Mouse (Mus musculus): Measurements from ENCODE around the gene Slc16a12. TPM values are rescaled to one million over a fixed set of nuclear protein-coding genes. Genes with fewer than 3 reads are reported as not detected.
A peak's percentile ranks its signal among the peaks of the same experiment; 100 is the strongest.
"Not testable (repeated sequence)": the region's sequence is repeated elsewhere in the genome, so short reads cannot be mapped to it uniquely, and the experiment has no call there.

The Slc16a12 gene
- total and polyA plus RNA-seq, 2 experiments from 2014 or later, result 7.2 to 10.3 TPM

DNA sequence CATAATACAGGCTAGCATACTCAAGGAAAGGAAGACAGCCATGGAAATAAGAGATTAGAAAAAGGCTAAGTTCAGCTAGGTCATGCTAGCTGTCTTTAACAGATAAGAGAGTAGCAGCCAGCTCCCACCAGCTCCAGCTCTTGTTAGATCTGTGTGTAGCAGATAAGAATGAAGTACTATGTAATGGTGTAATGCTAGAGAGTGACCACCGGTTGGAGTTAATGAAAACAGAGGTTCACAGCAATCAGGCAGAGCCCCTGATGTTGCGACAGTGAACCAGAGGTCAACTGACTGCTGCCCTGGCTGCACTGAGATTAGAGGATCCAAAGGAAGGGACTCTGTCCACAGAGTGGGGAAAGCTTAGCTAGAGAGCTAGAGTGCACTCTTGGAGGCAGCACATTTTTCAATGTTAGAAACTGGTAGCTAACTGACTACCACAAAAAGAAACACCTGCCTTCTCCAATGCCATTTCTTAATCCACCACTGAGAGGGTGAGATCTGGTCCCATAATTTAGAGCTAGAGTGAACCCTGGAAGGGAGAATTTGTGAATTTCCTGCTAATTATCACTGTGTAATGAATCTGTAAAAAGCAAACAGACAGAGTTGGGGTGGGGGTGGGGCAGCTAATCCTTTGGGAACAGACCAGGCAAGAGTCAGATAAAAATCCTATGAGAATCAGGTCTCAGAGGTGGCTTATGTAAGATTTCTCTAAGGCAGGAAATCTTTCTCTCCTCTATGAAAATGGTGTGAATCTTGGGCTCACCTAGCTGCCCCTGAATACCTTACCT lies 90.4 kb downstream of the Slc16a12 start:
- Histone ChIP-seq H3K4me3 (ENCODE audit: low read depth, low read length) (no peak overlapping the region), H3K27ac (ENCODE audit: low read depth) (no peak overlapping the region), H3K9ac (replicated peaks; ENCODE audit: low read depth, low read length) (no peak overlapping the region), H3K4me1 (ENCODE audit: control insufficient read depth, insufficient read depth) (peaks cover 9% of the 10 kb centered on the region; the same call in 1 of the 2 replicates), H3K36me3 (replicated peaks; ENCODE audit: control insufficient read depth, insufficient read depth, low read length) (no peaks in the 10 kb centered on the region), H3K9me3 (replicated peaks; ENCODE audit: control insufficient read depth, low read length) (no peaks in the 10 kb centered on the region), H3K4me2 (ENCODE audit: low read depth, low read length) (no peak overlapping the region), H3K27me3 (ENCODE audit: control insufficient read depth, insufficient read depth, low read length) (no peaks in the 10 kb centered on the region)
- 13% methylated on average over 2 of the region's 2 CpGs for WGBS
- TF ChIP-seq EP300 (IDR thresholded peaks at IDR 0.05; ENCODE audit: low read depth), result no peak
- DNase-seq (ENCODE audit: low spot score), result no peak
- ATAC-seq (ENCODE audit: insufficient read depth, low read depth), result peak; percentile 60

DNA sequence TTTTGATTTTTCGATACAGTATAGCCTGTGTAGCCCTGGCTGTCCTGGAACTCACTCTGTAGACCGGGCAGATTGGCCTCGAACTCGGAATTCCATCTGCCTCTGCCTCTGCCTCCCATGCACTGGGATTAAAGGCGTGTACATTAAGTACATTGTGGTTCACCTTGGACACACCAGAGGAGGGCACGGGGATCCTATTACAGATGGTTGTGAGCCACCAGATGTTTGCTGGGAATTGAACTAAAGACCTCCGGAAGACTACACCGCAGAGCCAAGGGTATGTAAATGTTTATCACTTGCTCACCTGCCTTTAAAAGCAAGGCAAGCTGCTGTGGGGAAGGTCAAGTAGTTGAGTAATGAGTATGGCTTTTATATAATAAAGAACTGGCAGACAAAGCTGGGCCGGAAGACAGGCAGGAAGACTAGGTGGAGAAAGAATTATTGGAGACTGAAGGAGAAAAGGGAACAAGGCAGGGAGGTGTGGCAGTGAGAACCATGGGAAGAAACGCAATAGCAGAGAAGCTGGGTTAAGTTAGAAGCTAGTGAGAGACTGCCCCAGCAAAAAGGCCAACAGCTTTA lies 91.8 kb downstream of the Slc16a12 start:
- no peak for TF ChIP-seq EP300 (IDR thresholded peaks at IDR 0.05; ENCODE audit: low read depth)
- no peak for TF ChIP-seq CTCF (IDR thresholded peaks at IDR 0.05; ENCODE audit: low read depth)
- H3K27me3 ChIP-seq (ENCODE audit: control insufficient read depth, insufficient read depth, low read length), result no peaks in the 10 kb centered on the region
- no peak overlapping the region for H3K27ac ChIP-seq (ENCODE audit: low read depth)
- no peaks in the 10 kb centered on the region for H3K9me3 ChIP-seq (replicated peaks; ENCODE audit: control insufficient read depth, low read length)
- WGBS, result 89% methylated on average over 10 of the region's 10 CpGs
- no peak overlapping the region for H3K9ac ChIP-seq (replicated peaks; ENCODE audit: low read depth, low read length)
- H3K4me2 ChIP-seq (ENCODE audit: low read depth, low read length), result no peak overlapping the region
- DNase-seq (ENCODE audit: low spot score) (no peak), ATAC-seq (ENCODE audit: insufficient read depth, low read depth) (no peak)
- H3K36me3 ChIP-seq (replicated peaks; ENCODE audit: control insufficient read depth, insufficient read depth, low read length), result no peaks in the 10 kb centered on the region
- 0 out of 2 replicates have a peak, but pooled peaks cover 5% of the 10 kb centered on the region for H3K4me1 ChIP-seq (ENCODE audit: control insufficient read depth, insufficient read depth)
- H3K4me3 ChIP-seq (ENCODE audit: low read depth, low read length), result no peak overlapping the region

DNA sequence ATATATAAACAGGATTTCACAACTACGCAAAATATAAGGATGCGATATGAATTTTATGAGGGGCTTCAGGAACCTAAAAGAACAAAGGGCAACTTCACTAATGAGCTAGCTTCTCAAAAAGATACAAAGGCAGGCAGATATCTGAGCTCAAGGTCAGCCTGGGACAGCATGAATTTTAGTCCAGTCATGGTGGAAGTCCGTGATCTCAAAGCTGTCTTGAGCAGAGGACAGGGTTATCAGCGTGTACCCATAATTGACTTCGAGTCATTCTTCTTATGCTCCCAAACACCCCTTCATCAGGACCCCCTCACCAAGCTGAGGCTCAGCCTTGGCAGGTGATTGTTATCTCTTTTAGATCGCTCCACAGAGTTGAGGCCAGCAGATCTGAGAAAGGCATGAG lies 96.1 kb downstream of the Slc16a12 start:
- Histone ChIP-seq H3K27me3 (ENCODE audit: control insufficient read depth, insufficient read depth, low read length) (no peaks in the 10 kb centered on the region), H3K27ac (ENCODE audit: low read depth) (no peak overlapping the region), H3K4me3 (ENCODE audit: low read depth, low read length) (no peak overlapping the region), H3K9ac (replicated peaks; ENCODE audit: low read depth, low read length) (no peak overlapping the region), H3K4me2 (ENCODE audit: low read depth, low read length) (no peak overlapping the region), H3K36me3 (replicated peaks; ENCODE audit: control insufficient read depth, insufficient read depth, low read length) (no peaks in the 10 kb centered on the region), H3K4me1 (ENCODE audit: control insufficient read depth, insufficient read depth) (no peaks in the 10 kb centered on the region), H3K9me3 (replicated peaks; ENCODE audit: control insufficient read depth, low read length) (no peaks in the 10 kb centered on the region)
- no peak for TF ChIP-seq EP300 (IDR thresholded peaks at IDR 0.05; ENCODE audit: low read depth)
- TF ChIP-seq CTCF (IDR thresholded peaks at IDR 0.05; ENCODE audit: low read depth), result no peak
- no peak for DNase-seq (ENCODE audit: low spot score)
- ATAC-seq (ENCODE audit: insufficient read depth, low read depth), result no peak
- WGBS, result 71% methylated on average over 6 of the region's 6 CpGs

DNA sequence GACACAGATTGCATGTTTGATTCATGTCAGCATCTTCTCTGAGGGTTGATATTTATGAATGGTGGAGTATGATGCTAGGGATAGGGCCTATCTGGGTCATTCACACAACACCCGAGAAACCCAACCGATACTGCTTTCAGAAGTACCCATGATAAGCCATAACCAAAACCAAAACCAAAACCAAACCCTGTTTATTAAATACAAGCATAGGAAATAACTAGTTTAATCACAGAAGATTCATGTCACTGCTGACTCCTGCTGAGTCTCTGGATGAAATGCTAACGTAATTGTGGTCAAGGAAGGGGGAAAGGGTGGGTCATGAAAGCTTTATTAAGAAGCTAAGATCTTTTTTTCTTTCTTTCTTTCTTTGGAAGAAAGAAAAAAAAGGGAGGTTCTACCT lies 96.8 kb downstream of the Slc16a12 start:
- no peak for TF ChIP-seq CTCF (IDR thresholded peaks at IDR 0.05; ENCODE audit: low read depth)
- TF ChIP-seq EP300 (IDR thresholded peaks at IDR 0.05; ENCODE audit: low read depth), result no peak
- H3K27me3 ChIP-seq (ENCODE audit: control insufficient read depth, insufficient read depth, low read length), result no peaks in the 10 kb centered on the region
- H3K9me3 ChIP-seq (replicated peaks; ENCODE audit: control insufficient read depth, low read length), result no peaks in the 10 kb centered on the region
- no peak overlapping the region for H3K4me2 ChIP-seq (ENCODE audit: low read depth, low read length)
- no peaks in the 10 kb centered on the region for H3K36me3 ChIP-seq (replicated peaks; ENCODE audit: control insufficient read depth, insufficient read depth, low read length)
- ATAC-seq (ENCODE audit: insufficient read depth, low read depth), result no peak
- no peak overlapping the region for H3K9ac ChIP-seq (replicated peaks; ENCODE audit: low read depth, low read length)
- H3K27ac ChIP-seq (ENCODE audit: low read depth), result no peak overlapping the region
- DNase-seq (ENCODE audit: low spot score), result no peak
- 87% methylated on average over 3 of the region's 3 CpGs for WGBS
- no peak overlapping the region for H3K4me3 ChIP-seq (ENCODE audit: low read depth, low read length)
- no peaks in the 10 kb centered on the region for H3K4me1 ChIP-seq (ENCODE audit: control insufficient read depth, insufficient read depth)

DNA sequence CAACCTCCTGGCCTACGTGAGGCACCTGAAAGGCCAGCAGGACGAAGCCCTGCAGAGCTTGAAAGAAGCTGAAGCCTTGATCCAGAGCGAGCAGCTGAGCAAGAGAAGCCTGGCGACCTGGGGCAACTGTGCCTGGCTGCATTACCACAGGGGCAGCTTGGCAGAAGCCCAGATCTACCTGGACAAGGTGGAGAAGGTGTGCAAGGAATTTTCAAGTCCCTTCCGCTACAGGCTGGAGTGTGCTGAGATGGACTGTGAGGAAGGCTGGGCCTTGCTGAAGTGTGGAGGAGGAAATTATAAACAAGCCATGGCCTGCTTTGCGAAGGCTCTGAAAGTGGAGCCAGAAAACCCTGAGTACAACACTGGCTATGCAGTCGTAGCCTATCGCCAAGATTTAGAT lies 99.5 kb downstream of the Slc16a12 start:
- ATAC-seq (ENCODE audit: insufficient read depth, low read depth); H3K4me2 ChIP-seq (ENCODE audit: low read depth, low read length); H3K36me3 ChIP-seq (replicated peaks; ENCODE audit: control insufficient read depth, insufficient read depth, low read length); H3K9me3 ChIP-seq (replicated peaks; ENCODE audit: control insufficient read depth, low read length); DNase-seq (ENCODE audit: low spot score); H3K27me3 ChIP-seq (ENCODE audit: control insufficient read depth, insufficient read depth, low read length); H3K4me1 ChIP-seq (ENCODE audit: control insufficient read depth, insufficient read depth); H3K4me3 ChIP-seq (ENCODE audit: low read depth, low read length); H3K9ac ChIP-seq (replicated peaks; ENCODE audit: low read depth, low read length); H3K27ac ChIP-seq (ENCODE audit: low read depth): not testable (repeated sequence)
- 90% methylated on average over 7 of the region's 8 CpGs for WGBS

DNA sequence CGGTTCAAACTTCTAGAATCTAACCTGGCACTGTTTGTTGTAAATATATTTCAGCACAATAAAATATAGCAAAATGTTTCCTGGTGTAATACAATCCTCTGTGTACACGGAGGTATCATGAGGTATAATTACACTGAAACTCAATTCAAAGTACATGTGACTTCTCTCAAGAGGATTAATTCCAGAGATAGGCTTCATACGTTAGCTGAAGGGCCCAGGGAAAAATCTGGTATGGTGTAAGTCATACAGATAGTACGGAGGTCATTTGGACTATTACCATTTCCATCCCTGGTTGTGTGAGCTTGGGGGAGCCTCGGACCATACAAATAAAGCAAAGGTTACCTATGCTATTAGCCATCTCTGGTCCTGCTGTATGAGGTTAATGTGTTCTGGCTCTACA lies 104.5 kb downstream of the Slc16a12 start:
- H3K9me3 ChIP-seq (replicated peaks; ENCODE audit: control insufficient read depth, low read length), result no peaks in the 10 kb centered on the region
- TF ChIP-seq EP300 (IDR thresholded peaks at IDR 0.05; ENCODE audit: low read depth) (no peak), CTCF (IDR thresholded peaks at IDR 0.05; ENCODE audit: low read depth) (no peak)
- H3K4me1 ChIP-seq (ENCODE audit: control insufficient read depth, insufficient read depth), result peaks cover 4% of the 10 kb centered on the region
- no peaks in the 10 kb centered on the region for H3K36me3 ChIP-seq (replicated peaks; ENCODE audit: control insufficient read depth, insufficient read depth, low read length)
- WGBS, result 49% methylated on average over 5 of the region's 5 CpGs
- H3K27ac ChIP-seq (ENCODE audit: low read depth), result no peak overlapping the region
- no peaks in the 10 kb centered on the region for H3K27me3 ChIP-seq (ENCODE audit: control insufficient read depth, insufficient read depth, low read length)
- DNase-seq (ENCODE audit: low spot score) (no peak), ATAC-seq (ENCODE audit: insufficient read depth, low read depth) (no peak)
- no peak overlapping the region; the same call in 1 of the 2 replicates for H3K4me2 ChIP-seq (ENCODE audit: low read depth, low read length)
- H3K4me3 ChIP-seq (ENCODE audit: low read depth, low read length), result no peak overlapping the region
- no peak overlapping the region for H3K9ac ChIP-seq (replicated peaks; ENCODE audit: low read depth, low read length)

Measured in heart, postnatal 0 days (tissue).